Mouse (Mus musculus) lung, embryonic 15.5 days (tissue): ENCODE results near the gene Iqcf6. TPM values are rescaled to one million over a fixed set of nuclear protein-coding genes. Genes with fewer than 3 reads are reported as not detected.
"Not testable (repeated sequence)": the region's sequence is repeated elsewhere in the genome, so short reads cannot be mapped to it uniquely, and the experiment has no call there.

Source experiments
- ATAC-seq: fragments of 200-750 bp; cut with Nextera tagmentation; 2 replicates; pipeline ENCODE4 v1.8.0; 2017; ENCODE audit warnings: moderate number of reproducible peaks, borderline replicate concordance; ENCODE audit not compliant: low FRiP score, low TSS enrichment; ENCODE audit errors: extremely low read depth
- H3K27ac ChIP-seq: fragments of 300-500 bp; sonication (generic); 2 replicates; pipeline ENCODE4 v1.5.1; 2015; ENCODE audit warnings: moderate library complexity, mild to moderate bottlenecking, inconsistent platforms
- H3K27me3 ChIP-seq: fragments of 300-500 bp; sonication (generic); 2 replicates; pipeline ENCODE4 v1.6.1; 2015; ENCODE audit warnings: inconsistent platforms
- H3K36me3 ChIP-seq: fragments of 300-500 bp; sonication (generic); 2 replicates; pipeline ENCODE4 v1.6.1; 2015; ENCODE audit warnings: inconsistent platforms
- H3K4me1 ChIP-seq: fragments of 300-500 bp; sonication (generic); 2 replicates; pipeline ENCODE4 v1.6.1; 2015; ENCODE audit warnings: inconsistent platforms
- H3K4me2 ChIP-seq: fragments of 300-500 bp; sonication (generic); 2 replicates; pipeline ENCODE4 v1.6.1; 2015; ENCODE audit warnings: inconsistent platforms, mild to moderate bottlenecking, moderate library complexity
- H3K4me3 ChIP-seq: fragments of 300-500 bp; sonication (generic); 2 replicates; pipeline ENCODE4 v1.5.1; 2015; ENCODE audit warnings: mild to moderate bottlenecking, inconsistent platforms
- H3K9ac ChIP-seq: fragments of 300-500 bp; sonication (generic); 2 replicates; pipeline ENCODE4 v1.6.1; 2015; ENCODE audit warnings: inconsistent platforms
- H3K9me3 ChIP-seq: fragments of 300-500 bp; sonication (generic); 2 replicates; pipeline ENCODE4 v1.6.1; 2016; ENCODE audit warnings: inconsistent platforms
- WGBS: fragments of 180-500 bp; shearing (Covaris S2); methylation state at CpG from one replicate; pipeline ENCODE4 v1.1.7; 2015; 5-methylcytosine and 5-hydroxymethylcytosine counted together
- polyA plus RNA-seq: library from polyadenylated mRNA; unstranded; fragments of >200 nt; fragmentation: Nextera tagmentation; extraction: Ambion mirVana; gene quantifications from 2 replicates; pipeline ENCODE4 v1.2.1, GENCODE M21; 2015

Gene Iqcf6
- polyA plus RNA-seq, 1 experiment from 2014 or later = not detected

DNA sequence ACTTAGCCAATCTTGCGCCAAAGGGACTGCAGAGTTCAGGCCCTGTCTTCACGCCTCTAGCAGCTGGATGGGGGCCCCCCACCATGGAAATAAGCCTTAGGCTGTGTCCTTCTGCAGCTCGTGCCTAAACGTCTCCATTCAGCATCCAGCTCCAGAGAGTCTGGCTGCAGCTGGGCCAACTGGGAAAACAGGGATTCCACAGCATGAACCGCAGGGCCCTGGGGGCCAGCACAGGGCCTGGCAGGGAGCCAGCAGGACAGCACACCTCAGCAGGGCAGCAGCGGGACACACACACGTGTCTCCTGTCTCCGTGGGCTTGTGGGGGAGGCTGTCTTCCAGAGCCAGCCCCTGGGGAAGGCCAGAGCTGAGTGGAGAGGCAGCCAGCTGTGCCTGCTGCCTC, 1.4 kb downstream of the Iqcf6 start:
- not testable (repeated sequence) for H3K4me3 ChIP-seq, H3K27me3 ChIP-seq, H3K9me3 ChIP-seq, H3K27ac ChIP-seq, H3K4me2 ChIP-seq, ATAC-seq, H3K4me1 ChIP-seq, H3K36me3 ChIP-seq, H3K9ac ChIP-seq
- WGBS = 20% methylated on average over 8 of the region's 8 CpGs

GRCm38 (mm10) chr9:106632185-106632584, 5.8 kb downstream of the Iqcf6 start:
- no peaks in the 10 kb centered on the region for H3K9me3 ChIP-seq
- H3K9ac ChIP-seq = no peak overlapping the region
- no peak overlapping the region for H3K27ac ChIP-seq
- 45% methylated on average over 5 of the region's 5 CpGs for WGBS
- no peaks in the 10 kb centered on the region for H3K4me1 ChIP-seq
- ATAC-seq = no peak
- no peak overlapping the region for H3K4me2 ChIP-seq
- no peaks in the 10 kb centered on the region for H3K36me3 ChIP-seq
- H3K4me3 ChIP-seq = no peak overlapping the region
- no peaks in the 10 kb centered on the region for H3K27me3 ChIP-seq

DNA sequence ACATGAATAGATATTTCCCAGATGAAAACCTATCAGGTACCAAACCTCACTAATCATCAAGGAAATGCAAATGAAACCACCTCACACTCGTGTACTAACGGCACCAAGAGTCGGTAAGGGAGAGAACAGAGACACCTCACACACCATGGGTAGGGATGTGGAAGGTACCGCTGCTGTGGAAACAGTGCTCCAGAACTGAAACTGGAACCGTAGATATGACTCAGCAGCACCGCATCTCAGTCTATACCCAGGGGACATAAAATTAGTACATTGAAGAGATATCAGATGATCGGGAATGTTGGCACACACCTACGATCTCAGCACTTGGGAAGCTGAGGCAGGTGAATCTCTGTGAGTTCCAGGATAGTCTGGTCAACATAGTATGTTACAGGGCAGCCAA, 11.8 kb downstream of the Iqcf6 start:
- H3K36me3 ChIP-seq = no peaks in the 10 kb centered on the region
- WGBS = 90% methylated on average over 8 of the region's 8 CpGs
- no peaks in the 10 kb centered on the region for H3K4me1 ChIP-seq
- ATAC-seq = no peak
- no peak overlapping the region for H3K27ac ChIP-seq
- no peak overlapping the region for H3K4me2 ChIP-seq
- H3K27me3 ChIP-seq = no peaks in the 10 kb centered on the region
- no peaks in the 10 kb centered on the region for H3K9me3 ChIP-seq
- H3K9ac ChIP-seq = no peak overlapping the region
- no peak overlapping the region for H3K4me3 ChIP-seq

- no peaks in the 10 kb centered on the region for H3K9me3 ChIP-seq
- no peak overlapping the region for H3K4me2 ChIP-seq
- 43% methylated on average over 5 of the region's 5 CpGs for WGBS
- no peak overlapping the region for H3K4me3 ChIP-seq
- no peaks in the 10 kb centered on the region for H3K27me3 ChIP-seq
- no peaks in the 10 kb centered on the region for H3K4me1 ChIP-seq
- no peak overlapping the region for H3K27ac ChIP-seq
- no peaks in the 10 kb centered on the region for H3K36me3 ChIP-seq
- no peak overlapping the region for H3K9ac ChIP-seq
- no peak for ATAC-seq
Measured at GRCm38 (mm10) chr9:106641346-106641745, 15.0 kb downstream of the Iqcf6 start.

- Histone ChIP-seq H3K4me1 (no peaks in the 10 kb centered on the region), H3K9me3 (no peaks in the 10 kb centered on the region), H3K36me3 (no peaks in the 10 kb centered on the region), H3K27me3 (peaks cover 3% of the 10 kb centered on the region; the same call in 1 of the 2 replicates), H3K27ac (no peak overlapping the region), H3K9ac (no peak overlapping the region), H3K4me2 (no peak overlapping the region), H3K4me3 (no peak overlapping the region)
- 30% methylated on average over 7 of the region's 7 CpGs for WGBS
- ATAC-seq = no peak
Measured at GRCm38 (mm10) chr9:106643128-106643527, 16.7 kb downstream of the Iqcf6 start.

GRCm38 (mm10) chr9:106643787-106644186, 17.4 kb downstream of the Iqcf6 start:
- no peak overlapping the region for H3K4me3 ChIP-seq
- H3K36me3 ChIP-seq = no peaks in the 10 kb centered on the region
- no peak for ATAC-seq
- no peak overlapping the region for H3K9ac ChIP-seq
- no peak overlapping the region for H3K27ac ChIP-seq
- no peaks in the 10 kb centered on the region for H3K9me3 ChIP-seq
- H3K4me2 ChIP-seq = no peak overlapping the region
- peaks cover 3% of the 10 kb centered on the region; the same call in 1 of the 2 replicates for H3K27me3 ChIP-seq
- H3K4me1 ChIP-seq = no peaks in the 10 kb centered on the region
- WGBS = 59% methylated on average over 6 of the region's 6 CpGs

- no peaks in the 10 kb centered on the region for H3K9me3 ChIP-seq
- no peaks in the 10 kb centered on the region for H3K4me1 ChIP-seq
- H3K4me2 ChIP-seq = no peak overlapping the region
- H3K27me3 ChIP-seq = peaks cover 3% of the 10 kb centered on the region; the same call in 1 of the 2 replicates
- no peak overlapping the region for H3K9ac ChIP-seq
- no peak for ATAC-seq
- H3K27ac ChIP-seq = no peak overlapping the region
- WGBS = 72% methylated on average over 9 of the region's 9 CpGs
- no peaks in the 10 kb centered on the region for H3K36me3 ChIP-seq
- no peak overlapping the region for H3K4me3 ChIP-seq
Measured at GRCm38 (mm10) chr9:106645684-106646271, 19.4 kb downstream of the Iqcf6 start.

DNA sequence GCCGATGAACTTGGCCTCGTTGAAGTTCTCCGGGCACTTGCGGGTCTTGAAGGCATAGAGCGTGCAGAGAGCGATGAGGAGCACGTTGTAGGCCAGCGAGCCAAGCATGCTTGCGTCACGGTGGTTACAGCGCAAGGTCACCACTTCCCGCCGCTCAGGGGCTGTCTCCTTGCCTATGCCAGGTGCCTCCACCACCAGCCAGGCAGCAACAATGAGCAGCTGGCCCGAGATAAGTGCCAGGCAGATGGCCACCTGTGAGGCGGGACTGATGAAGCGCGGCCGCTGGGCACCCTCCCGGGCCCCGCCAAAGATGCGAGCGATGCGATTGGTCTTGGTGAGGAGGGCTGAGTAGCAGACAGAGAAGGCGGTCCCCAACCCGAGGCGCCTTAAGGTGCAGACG, 20.8 kb downstream of the Iqcf6 start:
- Histone ChIP-seq H3K4me2 (no peak overlapping the region), H3K9ac (no peak overlapping the region), H3K36me3 (no peaks in the 10 kb centered on the region), H3K4me3 (no peak overlapping the region), H3K27ac (no peak overlapping the region), H3K27me3 (peaks cover 3% of the 10 kb centered on the region; the same call in 1 of the 2 replicates), H3K4me1 (no peaks in the 10 kb centered on the region), H3K9me3 (no peaks in the 10 kb centered on the region)
- WGBS = 56% methylated on average over 27 of the region's 27 CpGs
- ATAC-seq = no peak

DNA sequence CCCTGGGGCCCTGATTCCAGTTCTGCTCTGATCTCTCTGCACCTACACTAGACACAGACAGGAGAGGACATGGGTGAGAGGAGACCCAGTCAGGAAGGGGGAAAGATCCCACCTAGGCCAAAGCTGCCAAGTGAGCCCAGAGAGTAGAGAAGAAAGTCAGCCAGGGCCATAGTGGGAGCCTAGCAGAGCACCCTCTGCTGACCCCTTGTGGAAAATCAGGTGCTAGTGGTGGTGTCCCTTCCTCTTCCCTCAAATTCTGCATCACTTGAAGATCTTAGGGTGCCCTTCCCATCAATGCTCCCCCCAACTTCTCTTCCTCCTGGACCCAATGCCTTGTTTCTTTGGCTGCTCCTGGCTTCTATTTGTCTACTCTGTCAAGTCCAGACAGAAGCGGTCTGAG, 26.3 kb downstream of the Iqcf6 start:
- Histone ChIP-seq H3K36me3 (no peaks in the 10 kb centered on the region), H3K27ac (no peak overlapping the region), H3K4me3 (no peak overlapping the region), H3K9ac (no peak overlapping the region), H3K4me2 (no peak overlapping the region), H3K9me3 (no peaks in the 10 kb centered on the region), H3K27me3 (peaks cover 28% of the 10 kb centered on the region), H3K4me1 (peaks cover 5% of the 10 kb centered on the region)
- 65% methylated on average over 1 of the region's 1 CpGs for WGBS
- no peak for ATAC-seq

DNA sequence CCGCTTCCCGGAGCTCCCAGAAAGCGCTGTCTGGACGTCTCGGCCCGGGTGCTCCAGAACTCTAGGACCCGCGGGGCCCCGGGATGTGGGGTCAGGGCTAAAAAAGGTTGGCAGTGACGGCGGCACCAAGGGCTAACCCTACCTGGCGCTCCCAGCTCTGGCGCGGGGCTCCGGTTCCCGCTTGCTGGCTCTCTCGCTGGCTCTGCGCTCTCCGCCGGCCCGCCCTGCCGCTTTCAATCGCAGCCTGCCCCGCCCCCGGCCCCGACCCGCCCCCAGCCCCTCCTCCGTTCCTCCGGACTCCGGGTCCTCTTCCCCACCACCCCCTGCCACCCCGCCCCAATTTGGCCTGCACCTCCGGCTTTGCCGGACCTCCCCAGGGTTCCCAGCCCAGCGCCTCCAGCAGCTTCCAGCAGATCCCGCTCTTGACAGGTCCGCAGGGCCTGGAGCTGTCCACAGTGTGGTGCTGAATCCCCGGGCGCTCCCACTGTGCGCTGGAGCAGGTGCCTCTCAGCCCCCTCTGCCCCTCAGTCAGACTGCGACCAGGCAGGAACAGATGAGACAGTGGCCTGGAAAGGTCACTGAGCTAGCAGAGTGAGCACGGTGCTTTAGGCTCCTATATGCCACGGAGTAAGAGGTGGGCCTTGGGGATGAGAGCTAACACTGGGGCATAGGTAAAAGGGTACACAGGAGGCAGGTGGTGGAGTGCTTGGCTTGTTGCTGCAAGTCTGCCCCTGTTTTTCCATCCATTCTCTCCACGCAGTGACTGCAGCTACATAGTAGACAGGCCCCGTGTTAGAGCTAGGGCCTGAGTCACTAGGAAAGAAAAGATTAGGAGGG, 29.7 kb downstream of the Iqcf6 start, which contains the start of gene Grm2:
Gene Grm2 (minus strand): TSS at position 199 of the 837 bp plus-strand sequence.
- H3K36me3 ChIP-seq = peaks cover 7% of the 10 kb centered on the region; the same call in 1 of the 2 replicates
- H3K4me2 ChIP-seq = peak within 1 kb of the TSS; percentile 54
- peaks cover 5% of the 10 kb centered on the region for H3K4me1 ChIP-seq
- WGBS = 1% methylated on average over 33 of the region's 44 CpGs
- no peak within 1 kb of the TSS for H3K27ac ChIP-seq
- H3K9ac ChIP-seq = no peak within 1 kb of the TSS
- H3K4me3 ChIP-seq = peak within 1 kb of the TSS; percentile 26
- peak; percentile 53; the same call in 1 of the 2 replicates for ATAC-seq
- H3K9me3 ChIP-seq = no peaks in the 10 kb centered on the region
- H3K27me3 ChIP-seq = peaks cover 28% of the 10 kb centered on the region

GRCm38 (mm10) chr9:106656820-106657219, 30.4 kb downstream of the Iqcf6 start:
- Histone ChIP-seq H3K9ac (no peak overlapping the region), H3K9me3 (no peaks in the 10 kb centered on the region), H3K27ac (no peak overlapping the region), H3K36me3 (peaks cover 8% of the 10 kb centered on the region; the same call in 1 of the 2 replicates), H3K4me1 (peaks cover 5% of the 10 kb centered on the region), H3K4me3 (no peak overlapping the region), H3K4me2 (no peak overlapping the region), H3K27me3 (peaks cover 28% of the 10 kb centered on the region)
- WGBS = 37% methylated on average over 5 of the region's 5 CpGs
- ATAC-seq = no peak

DNA sequence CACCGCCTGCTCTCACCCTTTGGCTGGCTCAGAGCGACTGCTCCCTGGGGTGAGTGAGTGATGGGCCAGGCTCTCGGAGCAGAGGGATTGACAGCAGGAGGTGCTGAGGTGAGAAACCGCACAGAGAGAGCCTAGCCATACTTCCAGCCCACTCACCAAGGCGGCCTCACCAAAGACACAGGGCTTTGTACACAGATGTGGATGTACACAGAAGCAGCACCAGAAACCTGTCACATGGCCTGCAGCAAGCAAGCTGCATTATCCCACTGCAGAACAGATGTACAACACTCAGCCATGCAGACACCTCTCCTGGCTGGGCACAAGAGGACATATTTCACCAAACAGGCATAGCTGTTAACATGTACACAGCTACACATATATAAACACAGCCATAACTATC, 31.2 kb downstream of the Iqcf6 start:
- Histone ChIP-seq H3K27me3 (peaks cover 28% of the 10 kb centered on the region), H3K4me1 (peaks cover 5% of the 10 kb centered on the region), H3K4me2 (no peak overlapping the region), H3K27ac (no peak overlapping the region), H3K36me3 (peaks cover 16% of the 10 kb centered on the region; the same call in 1 of the 2 replicates), H3K9me3 (no peaks in the 10 kb centered on the region), H3K4me3 (no peak overlapping the region), H3K9ac (no peak overlapping the region)
- no peak for ATAC-seq
- 28% methylated on average over 5 of the region's 5 CpGs for WGBS
